ENCODE assay signal across 11 mouse cellular contexts in the genomic region with DNA sequence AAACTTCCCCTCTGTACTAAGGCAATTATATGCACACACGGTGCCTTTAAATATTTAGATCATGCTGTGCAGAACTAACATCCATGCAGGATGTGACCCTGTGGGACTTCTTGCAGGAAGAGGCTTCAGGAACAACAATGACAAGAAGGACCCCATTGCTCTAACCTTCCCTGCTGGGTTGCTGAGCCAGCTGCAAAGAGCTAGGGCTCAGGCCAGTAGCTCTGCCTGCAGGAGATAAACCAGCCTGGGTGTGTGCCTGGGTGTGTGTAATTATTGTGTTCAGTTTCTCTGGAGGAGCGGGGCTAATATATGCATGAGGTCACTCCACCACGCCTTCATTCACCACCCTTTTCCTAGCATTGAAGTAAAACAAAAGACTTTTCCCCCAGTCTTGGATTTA. TPM values are rescaled to one million over a fixed set of nuclear protein-coding genes. Genes with fewer than 3 reads are reported as not detected.
A peak's percentile ranks its signal among the peaks of the same experiment; 100 is the strongest.
DNase-seq lines count a peak whose midpoint lies in the region; ATAC-seq lines count a peak whose summit lies in the region.
"Had no signal": no experiment of that assay in that cellular context is flagged by ENCODE, and none has a peak within 500 bp of the region (broad histone marks: within the 10 kb centered on the region; RNA-seq: fewer than 3 reads in every experiment).

No protein-coding gene starts in this region.

- peak; percentile 30 for DNase-seq in midbrain, embryonic 14.5 days
- no peak for DNase-seq in right cerebral cortex, adult 18-20 months
- DNase-seq in spleen, postnatal 36 days (ENCODE audit: low spot score in 2 of 2), result no peak
- DNase-seq: adrenal gland, postnatal 10 days had no signal

- 48% methylated on average over 3 of the region's 3 CpGs for WGBS in kidney, embryonic 15.5 days
- 62% methylated on average over 3 of the region's 3 CpGs for WGBS in kidney, embryonic 14.5 days
- 21% methylated on average over 3 of the region's 3 CpGs for WGBS in forebrain, embryonic 13.5 days
- 10% methylated on average over 3 of the region's 3 CpGs for whole genome bisulfite sequencing in hindbrain, embryonic 15.5 days
- WGBS in midbrain, embryonic 14.5 days, result 14% methylated on average over 3 of the region's 3 CpGs

- ATAC-seq in kidney, embryonic 15.5 days (replicated peaks; ENCODE audit: low FRiP score), result no peak
- no peak for ATAC-seq in kidney, embryonic 14.5 days (ENCODE audit: low FRiP score, low TSS enrichment)
- ATAC-seq in forebrain, embryonic 13.5 days, result peak; percentile 48; the same call in 1 of the 2 replicates
- ATAC-seq in hindbrain, embryonic 15.5 days (ENCODE audit: low FRiP score, low read depth), result peak; percentile 59; the same call in 1 of the 2 replicates
- no peak for ATAC-seq in midbrain, embryonic 14.5 days (ENCODE audit: low FRiP score, low TSS enrichment)
- no peak for ATAC-seq in megakaryocyte progenitor cell, adult 5-6 weeks (replicated peaks; ENCODE audit: poor library complexity)
- ATAC-seq: inflammation-experienced regulatory T-cells, adult 6 months had no signal

- H3K9ac ChIP-seq in kidney, embryonic 15.5 days, result no peak overlapping the region
- H3K9ac ChIP-seq in kidney, embryonic 14.5 days (ENCODE audit: low read depth, low read length), result no peak overlapping the region
- H3K9ac ChIP-seq in forebrain, embryonic 13.5 days, result no peak overlapping the region
- H3K9ac ChIP-seq in hindbrain, embryonic 15.5 days, result no peak overlapping the region
- no peak overlapping the region for H3K9ac ChIP-seq in midbrain, embryonic 14.5 days (replicated peaks; ENCODE audit: low read length)
- H3K9ac ChIP-seq: embryonic facial prominence, embryonic 13.5 days had no signal

- H3K27me3 ChIP-seq in kidney, embryonic 15.5 days, result no peaks in the 10 kb centered on the region
- no peaks in the 10 kb centered on the region for H3K27me3 ChIP-seq in kidney, embryonic 14.5 days (ENCODE audit: control insufficient read depth, insufficient read depth, low read length)
- no peaks in the 10 kb centered on the region for H3K27me3 ChIP-seq in forebrain, embryonic 13.5 days
- H3K27me3 ChIP-seq in hindbrain, embryonic 15.5 days, result no peaks in the 10 kb centered on the region
- H3K27me3 ChIP-seq in midbrain, embryonic 14.5 days (ENCODE audit: control insufficient read depth, insufficient read depth, low read length), result no peaks in the 10 kb centered on the region
- H3K27me3 ChIP-seq: embryonic facial prominence, embryonic 13.5 days had no signal

- no peaks in the 10 kb centered on the region for H3K9me3 ChIP-seq in kidney, embryonic 15.5 days (replicated peaks)
- no peaks in the 10 kb centered on the region for H3K9me3 ChIP-seq in kidney, embryonic 14.5 days (ENCODE audit: control insufficient read depth, low read length)
- H3K9me3 ChIP-seq in forebrain, embryonic 13.5 days (replicated peaks), result no peaks in the 10 kb centered on the region
- H3K9me3 ChIP-seq in hindbrain, embryonic 15.5 days, result no peaks in the 10 kb centered on the region
- no peaks in the 10 kb centered on the region for H3K9me3 ChIP-seq in midbrain, embryonic 14.5 days (ENCODE audit: control insufficient read depth, low read length)
- H3K9me3 ChIP-seq: embryonic facial prominence, embryonic 13.5 days had no signal

- no peaks in the 10 kb centered on the region for H3K4me1 ChIP-seq in kidney, embryonic 15.5 days
- no peaks in the 10 kb centered on the region for H3K4me1 ChIP-seq in kidney, embryonic 14.5 days (ENCODE audit: control insufficient read depth, insufficient read depth, low read length)
- H3K4me1 ChIP-seq in forebrain, embryonic 13.5 days, result peaks cover 6% of the 10 kb centered on the region
- no peaks in the 10 kb centered on the region for H3K4me1 ChIP-seq in hindbrain, embryonic 15.5 days (replicated peaks)
- 0 out of 2 replicates have a peak, but pooled peaks cover 5% of the 10 kb centered on the region for H3K4me1 ChIP-seq in midbrain, embryonic 14.5 days (ENCODE audit: control insufficient read depth, insufficient read depth, low read length)

- no peaks in the 10 kb centered on the region for H3K36me3 ChIP-seq in kidney, embryonic 15.5 days
- H3K36me3 ChIP-seq in kidney, embryonic 14.5 days (ENCODE audit: control insufficient read depth, insufficient read depth, low read length), result no peaks in the 10 kb centered on the region
- no peaks in the 10 kb centered on the region for H3K36me3 ChIP-seq in forebrain, embryonic 13.5 days (ENCODE audit: poor library complexity, severe bottlenecking)
- H3K36me3 ChIP-seq in hindbrain, embryonic 15.5 days, result no peaks in the 10 kb centered on the region
- H3K36me3 ChIP-seq in midbrain, embryonic 14.5 days (ENCODE audit: control insufficient read depth, insufficient read depth, low read length), result no peaks in the 10 kb centered on the region
- H3K36me3 ChIP-seq: embryonic facial prominence, embryonic 13.5 days had no signal

- 0 out of 2 replicates have a peak overlapping the region, but pooled peaks have one; percentile 22 for H3K27ac ChIP-seq in kidney, embryonic 15.5 days
- no peak overlapping the region for H3K27ac ChIP-seq in kidney, embryonic 14.5 days (ENCODE audit: low read depth, low read length)
- no peak overlapping the region for H3K27ac ChIP-seq in forebrain, embryonic 13.5 days
- no peak overlapping the region for H3K27ac ChIP-seq in hindbrain, embryonic 15.5 days (replicated peaks)
- H3K27ac ChIP-seq in midbrain, embryonic 14.5 days (replicated peaks; ENCODE audit: low read depth, low read length), result no peak overlapping the region
- H3K27ac ChIP-seq: embryonic facial prominence, embryonic 13.5 days had no signal

- no peak overlapping the region for H3K4me2 ChIP-seq in kidney, embryonic 15.5 days
- no peak overlapping the region for H3K4me2 ChIP-seq in kidney, embryonic 14.5 days (replicated peaks; ENCODE audit: low read depth, low read length)
- H3K4me2 ChIP-seq in forebrain, embryonic 13.5 days, result no peak overlapping the region
- no peak overlapping the region for H3K4me2 ChIP-seq in hindbrain, embryonic 15.5 days
- H3K4me2 ChIP-seq in midbrain, embryonic 14.5 days (ENCODE audit: low read length), result no peak overlapping the region
- H3K4me2 ChIP-seq: embryonic facial prominence, embryonic 13.5 days had no signal

- no peak overlapping the region for H3K4me3 ChIP-seq in kidney, embryonic 15.5 days (replicated peaks)
- no peak overlapping the region for H3K4me3 ChIP-seq in kidney, embryonic 14.5 days (ENCODE audit: low read length)
- H3K4me3 ChIP-seq in forebrain, embryonic 13.5 days, result no peak overlapping the region
- no peak overlapping the region for H3K4me3 ChIP-seq in hindbrain, embryonic 15.5 days
- H3K4me3 ChIP-seq in midbrain, embryonic 14.5 days (replicated peaks; ENCODE audit: low read depth, low read length), result no peak overlapping the region
- H3K4me3 ChIP-seq: embryonic facial prominence, embryonic 13.5 days had no signal

RNA-seq across cellular contexts. Expression of a gene that starts 51.8 kb away (rescaled TPM):
- 5.1 and 5.2 TPM in 2 replicates for polyA plus RNA-seq in kidney, embryonic 15.5 days (2015; fragmentation: Nextera tagmentation; extraction: Ambion mirVana)
- 1.8 and 3.5 TPM in 2 replicates for polyA plus RNA-seq in kidney, embryonic 14.5 days (2014; fragmentation: Nextera tagmentation; extraction: Ambion mirVana)
- 0.24 and 0.37 TPM in 2 replicates for polyA plus RNA-seq in forebrain, embryonic 13.5 days (2015; fragmentation: Nextera tagmentation; extraction: Ambion mirVana)
- 0.31 and 0.43 TPM in 2 replicates for polyA plus RNA-seq in hindbrain, embryonic 15.5 days (2015; fragmentation: Nextera tagmentation; extraction: Ambion mirVana)
- polyA plus RNA-seq in midbrain, embryonic 14.5 days (2014; fragmentation: Nextera tagmentation; extraction: Ambion mirVana), result 0.51 and 0.63 TPM in 2 replicates
- not detected in 2 replicates for total RNA-seq in megakaryocyte progenitor cell, adult 5-6 weeks (2015)
- total RNA-seq in megakaryocyte progenitor cell, adult 5-6 weeks (2017), result not detected in 2 replicates
- polyA plus RNA-seq: inflammation-experienced regulatory T-cells, adult 6 months had no signal

Comparison
In these comparisons a context has a peak if more than half of its experiments do, and no peak if none do; other contexts are left out.
1. ATAC-seq: peak in forebrain, embryonic 13.5 days (single experiment) and hindbrain, embryonic 15.5 days (single experiment); none in kidney, embryonic 15.5 days (single experiment), kidney, embryonic 14.5 days (single experiment), midbrain, embryonic 14.5 days (single experiment) and megakaryocyte progenitor cell, adult 5-6 weeks (single experiment).